Comparison of ENCODE assay signal across 26 mouse cellular contexts in the genomic region with DNA sequence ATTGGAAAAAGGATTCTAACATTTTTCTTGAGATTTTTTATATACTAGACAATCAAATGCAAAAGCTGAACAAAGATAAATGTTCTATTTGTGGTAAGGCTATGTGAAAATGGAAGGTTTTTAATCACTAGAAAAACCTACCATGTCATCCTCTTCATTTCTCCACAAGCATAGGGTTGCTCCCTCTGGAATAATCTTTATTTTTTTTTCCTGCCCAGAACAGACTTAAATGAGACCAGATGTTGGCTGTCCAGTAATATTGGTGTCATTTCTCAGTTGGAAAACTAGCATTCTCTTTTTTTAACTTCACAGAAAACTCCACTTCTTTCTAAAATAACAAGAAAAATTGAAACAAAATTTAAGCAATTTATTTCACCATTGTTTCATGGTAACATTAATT.
DNase-seq lines count a peak whose midpoint lies in the region; ATAC-seq lines count a peak whose summit lies in the region.
"Had no signal": no experiment of that assay in that cellular context is flagged by ENCODE, and none has a peak within 500 bp of the region (broad histone marks: within the 10 kb centered on the region; RNA-seq: fewer than 3 reads in every experiment).

No protein-coding gene starts in this region.

- no peak overlapping the region for H3K9ac ChIP-seq in embryonic facial prominence, embryonic 12.5 days
- H3K9ac ChIP-seq in forebrain, embryonic 14.5 days (ENCODE audit: low read length) = no peak overlapping the region
- H3K9ac ChIP-seq: forebrain, embryonic 12.5 days; heart, embryonic 13.5 days; hindbrain, embryonic 14.5 days had no signal

- no peak overlapping the region for H3K4me3 ChIP-seq in embryonic facial prominence, embryonic 12.5 days
- no peak overlapping the region for H3K4me3 ChIP-seq in forebrain, embryonic 14.5 days (ENCODE audit: low read depth, low read length)
- H3K4me3 ChIP-seq: erythroblast, embryonic 14.5 days; forebrain, embryonic 12.5 days; heart, adult 2 months; heart, embryonic 10.5 days; heart, embryonic 13.5 days had no signal

- H3K9me3 ChIP-seq in embryonic facial prominence, embryonic 12.5 days = no peaks in the 10 kb centered on the region
- H3K9me3 ChIP-seq in forebrain, embryonic 14.5 days (replicated peaks; ENCODE audit: control insufficient read depth, low read length) = no peaks in the 10 kb centered on the region
- H3K9me3 ChIP-seq: forebrain, embryonic 12.5 days; heart, embryonic 10.5 days; heart, embryonic 13.5 days had no signal

- no peak overlapping the region for H3K27ac ChIP-seq in embryonic facial prominence, embryonic 12.5 days
- H3K27ac ChIP-seq in forebrain, embryonic 14.5 days (ENCODE audit: low read depth, low read length) = no peak overlapping the region
- H3K27ac ChIP-seq: forebrain, embryonic 12.5 days; heart, adult 2 months; heart, embryonic 10.5 days; heart, embryonic 13.5 days; hindbrain, embryonic 14.5 days; hindbrain, postnatal 0 days had no signal

- peak; percentile 6 for DNase-seq in embryo, embryonic 10 days (ENCODE audit: low spot score)
- DNase-seq in embryo, embryonic 9.5 days (ENCODE audit: extremely low spot score) = no peak
- DNase-seq in brain, adult 2 months (ENCODE audit: low read depth, low spot score) = peak; percentile 11
- peak; percentile 4 for DNase-seq in telencephalon, adult 2 months (ENCODE audit: low read depth, low spot score)
- no peak for DNase-seq in forebrain, embryonic 14.5 days (ENCODE audit: low spot score)
- no peak for DNase-seq in spleen, adult 12 weeks (ENCODE audit: low spot score)
- DNase-seq: adrenal gland, adult 8-10 months; adrenal gland, postnatal 25 days; cerebellum, adult 18-20 months; cerebellum, adult 9-10 months; cerebellum, postnatal 14 days; gastrocnemius, postnatal 10 days; gastrocnemius, postnatal 36 days; heart, adult 2 months; heart, postnatal 14 days; heart, postnatal 4 days had no signal

- H3K4me2 ChIP-seq in embryonic facial prominence, embryonic 12.5 days (replicated peaks) = no peak overlapping the region
- no peak overlapping the region for H3K4me2 ChIP-seq in forebrain, embryonic 14.5 days (ENCODE audit: low read length)
- H3K4me2 ChIP-seq: forebrain, embryonic 12.5 days; heart, embryonic 13.5 days; hindbrain, embryonic 14.5 days had no signal

- H3K36me3 ChIP-seq in embryonic facial prominence, embryonic 12.5 days = no peaks in the 10 kb centered on the region
- H3K36me3 ChIP-seq in forebrain, embryonic 14.5 days (ENCODE audit: control insufficient read depth, insufficient read depth, low read length) = no peaks in the 10 kb centered on the region
- H3K36me3 ChIP-seq: forebrain, embryonic 12.5 days; heart, embryonic 10.5 days; heart, embryonic 13.5 days had no signal

- H3K4me1 ChIP-seq in embryonic facial prominence, embryonic 12.5 days = peaks cover 10% of the 10 kb centered on the region; the same call in 1 of the 2 replicates
- H3K4me1 ChIP-seq in forebrain, embryonic 14.5 days (ENCODE audit: control insufficient read depth, insufficient read depth, low read length) = no peaks in the 10 kb centered on the region
- H3K4me1 ChIP-seq: forebrain, embryonic 12.5 days; heart, embryonic 10.5 days; heart, embryonic 13.5 days had no signal

- no peaks in the 10 kb centered on the region for H3K27me3 ChIP-seq in embryonic facial prominence, embryonic 12.5 days
- H3K27me3 ChIP-seq in forebrain, embryonic 14.5 days (replicated peaks; ENCODE audit: control insufficient read depth, insufficient read depth, low read length) = no peaks in the 10 kb centered on the region
- H3K27me3 ChIP-seq: forebrain, embryonic 12.5 days; heart, embryonic 13.5 days had no signal

- peak; percentile 67; the same call in 1 of the 2 replicates for ATAC-seq in embryonic facial prominence, embryonic 12.5 days (ENCODE audit: insufficient number of reproducible peaks, insufficient read depth, low FRiP score, low TSS enrichment)
- ATAC-seq in forebrain, embryonic 14.5 days = no peak
- ATAC-seq: activated CD4-positive, CD25-positive, alpha-beta regulatory T cell, adult 4 months; forebrain, embryonic 16.5 days; hindbrain, postnatal 0 days; inflammation-experienced regulatory T-cells, adult 6 months had no signal

Comparison
In these comparisons a context has a peak if more than half of its experiments do, and no peak if none do; other contexts are left out.
1. DNase-seq: peak in embryo, embryonic 10 days (single experiment), brain, adult 2 months (single experiment) and telencephalon, adult 2 months (single experiment); none in embryo, embryonic 9.5 days (single experiment), forebrain, embryonic 14.5 days (single experiment) and spleen, adult 12 weeks (single experiment).